Mouse (Mus musculus): ENCODE results near the gene Pdzd2. TPM values are rescaled to one million over a fixed set of nuclear protein-coding genes. Genes with fewer than 3 reads are reported as not detected.

Pdzd2 gene
- 1 to 10 TPM; 1.2 to 4.9 TPM for polyA plus RNA-seq (2017; shearing (Covaris generic))

GRCm38 (mm10) chr15:12739277-12740247 is at the start of gene Pdzd2:
Pdzd2 (minus strand) TSS chr15:12739924.

DNA sequence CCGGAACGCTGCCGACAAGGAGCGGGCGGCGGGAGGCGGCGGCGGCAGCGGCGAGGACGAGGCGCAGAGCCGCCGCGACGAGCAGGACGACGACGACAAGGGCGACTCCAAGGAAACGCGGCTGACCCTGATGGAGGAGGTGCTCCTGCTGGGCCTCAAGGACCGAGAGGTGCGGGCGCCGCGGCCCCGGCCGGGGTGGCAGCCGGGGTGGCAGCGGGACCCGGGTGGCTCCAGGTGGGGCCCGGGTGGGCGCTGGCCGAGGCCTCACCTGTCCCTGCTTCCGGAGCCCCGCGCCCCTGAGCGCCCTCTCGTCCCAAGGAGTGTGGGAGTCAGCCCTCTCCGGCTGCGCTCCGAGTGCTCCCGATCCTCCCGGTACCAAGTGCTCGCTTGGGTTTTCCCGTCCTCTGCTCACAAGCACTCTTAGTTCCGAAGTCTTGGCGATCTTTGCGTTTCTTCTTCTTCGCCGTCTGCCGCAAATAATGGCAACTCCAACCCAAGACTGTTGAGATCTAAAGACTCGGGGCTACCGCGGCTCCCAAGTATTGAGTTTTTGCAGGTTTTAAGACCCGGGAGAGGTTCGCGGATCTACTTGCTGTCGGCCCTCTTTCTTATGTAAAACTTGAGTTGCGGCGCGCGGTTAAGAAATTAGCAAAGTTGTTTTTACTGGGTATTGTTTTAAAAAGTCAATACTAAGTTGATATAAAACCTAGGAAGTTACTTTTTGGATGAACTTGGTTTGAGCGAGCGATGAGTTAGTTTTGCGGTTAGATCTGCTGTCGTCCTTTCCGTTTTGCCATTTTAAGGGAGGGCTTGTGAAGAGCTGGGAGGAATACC is 417.7 kb downstream of the Pdzd2 start, which contains the start of gene 1810049J17Rik:
Gene 1810049J17Rik, minus strand, starts transcription at position 112 of the 834 bp plus-strand sequence.

GRCm38 (mm10) chr15:12321091-12321787 is 418.5 kb downstream of the Pdzd2 start, which contains the start of gene Golph3:
Golph3 (plus strand) TSS chr15:12321450.

Other genes starting within 250 kb of the Pdzd2 start
- gene 6030458C11Rik, start 84.7 kb upstream of the Pdzd2 start, polyA plus RNA-seq (2017; shearing (Covaris generic)): 10 to 100 TPM; 27.0 to 43.4 TPM
- gene Drosha, start 84.9 kb upstream of the Pdzd2 start, polyA plus RNA-seq (2017; shearing (Covaris generic)): 10 to 100 TPM; 17.1 to 20.4 TPM